8 mouse cellular contexts compared by ENCODE assay signal in the genomic region with DNA sequence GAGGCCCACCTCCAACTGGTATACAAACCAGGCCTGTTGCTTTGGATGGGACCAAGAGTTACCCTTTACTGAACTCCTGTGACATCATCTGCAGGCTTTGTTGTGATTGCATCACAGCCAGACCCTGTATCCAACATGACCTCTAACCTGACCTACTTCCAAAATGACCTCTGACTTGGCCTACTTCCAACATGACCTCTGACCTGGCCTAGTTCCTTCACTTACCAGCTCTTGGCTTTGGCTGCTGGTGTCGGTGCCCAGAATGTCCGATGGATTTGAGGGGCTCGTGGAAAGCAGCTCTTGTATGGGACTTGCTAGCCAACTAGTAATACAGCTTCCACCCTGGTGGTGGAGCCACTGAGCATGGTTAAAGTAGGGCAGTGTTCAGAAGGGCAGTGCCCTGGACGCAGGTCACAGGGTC. TPM values are rescaled to one million over a fixed set of nuclear protein-coding genes. Genes with fewer than 3 reads are reported as not detected.
A peak's percentile ranks its signal among the peaks of the same experiment; 100 is the strongest.
DNase-seq lines count a peak whose midpoint lies in the region; ATAC-seq and TF ChIP-seq lines count a peak whose summit lies in the region.
"Had no signal": no experiment of that assay in that cellular context is flagged by ENCODE, and none has a peak within 500 bp of the region (broad histone marks: within the 10 kb centered on the region; RNA-seq: fewer than 3 reads in every experiment).

No protein-coding gene starts in this region.

- WGBS in heart, embryonic 10.5 days, result 74% methylated on average over 4 of the region's 4 CpGs

- no peak overlapping the region for H3K27ac ChIP-seq in left cerebral cortex, adult 2 months
- H3K27ac ChIP-seq in heart, embryonic 10.5 days, result no peak overlapping the region
- H3K27ac ChIP-seq: embryonic facial prominence, embryonic 12.5 days had no signal

- no peak for DNase-seq in left cerebral cortex, adult 2 months (ENCODE audit: extremely low spot score in 1 of 2, low spot score in 2 of 2)
- no peak for DNase-seq in left cerebral cortex, postnatal 25 days (ENCODE audit: low spot score in 2 of 2)
- peak; percentile 51 to 52 for DNase-seq in adrenal gland, adult 18-20 months (ENCODE audit: low spot score in 2 of 2)
- peak; percentile 30 for DNase-seq in induced T-regulatory cell, adult 2 months (ENCODE audit: low read depth)
- DNase-seq in frontal cortex, postnatal 25 days (ENCODE audit: low spot score in 2 of 2), result no peak
- DNase-seq in heart, embryonic 10.5 days (ENCODE audit: low spot score), result no peak

- no peaks in the 10 kb centered on the region for H3K27me3 ChIP-seq in heart, embryonic 10.5 days (ENCODE audit: insufficient read depth, poor library complexity, severe bottlenecking)
- H3K27me3 ChIP-seq: embryonic facial prominence, embryonic 12.5 days had no signal

- peaks cover 12% of the 10 kb centered on the region for H3K4me1 ChIP-seq in heart, embryonic 10.5 days
- H3K4me1 ChIP-seq: embryonic facial prominence, embryonic 12.5 days had no signal

- H3K36me3 ChIP-seq in heart, embryonic 10.5 days, result no peaks in the 10 kb centered on the region

- peak; percentile 40 for ATAC-seq in neutrophil, adult 5-6 weeks (ENCODE audit: extremely low read depth, insufficient number of reproducible peaks, low FRiP score, poor library complexity, severe bottlenecking)

- no peaks in the 10 kb centered on the region for H3K9me3 ChIP-seq in heart, embryonic 10.5 days
- H3K9me3 ChIP-seq: embryonic facial prominence, embryonic 12.5 days had no signal

- no peak overlapping the region for H3K4me3 ChIP-seq in left cerebral cortex, adult 2 months
- H3K4me3 ChIP-seq in heart, embryonic 10.5 days, result no peak overlapping the region
- H3K4me3 ChIP-seq: embryonic facial prominence, embryonic 12.5 days had no signal

- intact Hi-C loops in left cerebral cortex, adult 2 months (cut with DNase I), result no loop called here
- intact Hi-C loops in left cerebral cortex, postnatal 25 days (cut with DNase I), result no loop called here

- TF ChIP-seq CTCF in left cerebral cortex, adult 2 months (IDR thresholded peaks at IDR 0.05), result peak; percentile 33

RNA-seq across cellular contexts. Expression of gene Phospho1, which starts 45.5 kb away (rescaled TPM):
- total RNA-seq in left cerebral cortex, adult 2 months (2021), result 10 to 100 TPM; 75.1 to 80.4 TPM
- 10 to 100 TPM; 69.9 to 71.8 TPM for total RNA-seq in left cerebral cortex, postnatal 25 days (2021)
- total RNA-seq in adrenal gland, adult 18-20 months (2021), result 100 to 1,000 TPM; 202 to 415 TPM
- 23.4 and 29.7 TPM in 2 replicates for total RNA-seq in neutrophil, adult 5-6 weeks (2017)
- 0.31 and 0.42 TPM in 2 replicates for polyA plus RNA-seq in heart, embryonic 10.5 days (2016; fragmentation: Nextera tagmentation; extraction: Ambion mirVana)
- polyA plus RNA-seq: embryonic facial prominence, embryonic 12.5 days had no signal

RNA-seq across cellular contexts. Expression of gene B130006D01Rik, which starts 55.5 kb away (rescaled TPM):
- 1 to 10 TPM; 1.2 TPM for total RNA-seq in left cerebral cortex, adult 2 months (2021)
- 1 to 10 TPM in 1 of 2 experiments, under 1 TPM in 1; 0.73 to 1.9 TPM for total RNA-seq in left cerebral cortex, postnatal 25 days (2021)
- total RNA-seq in adrenal gland, adult 18-20 months (2021), result under 1 TPM; 0.46 to 0.51 TPM
- 8.0 and 8.5 TPM in 2 replicates for total RNA-seq in neutrophil, adult 5-6 weeks (2017)
- polyA plus RNA-seq in heart, embryonic 10.5 days (2016; fragmentation: Nextera tagmentation; extraction: Ambion mirVana), result 0.97 and 1.9 TPM in 2 replicates

RNA-seq across cellular contexts. Expression of gene Gngt2, which starts 58.2 kb away (rescaled TPM):
- 1 to 10 TPM; 2.3 to 3.3 TPM for total RNA-seq in left cerebral cortex, adult 2 months (2021)
- total RNA-seq in left cerebral cortex, postnatal 25 days (2021), result 1 to 10 TPM; 2.6 to 3.2 TPM
- total RNA-seq in adrenal gland, adult 18-20 months (2021), result 10 to 100 TPM; 23.9 to 29.2 TPM
- 122 and 146 TPM in 2 replicates for total RNA-seq in neutrophil, adult 5-6 weeks (2017)
- 43.2 and 60.8 TPM in 2 replicates for polyA plus RNA-seq in heart, embryonic 10.5 days (2016; fragmentation: Nextera tagmentation; extraction: Ambion mirVana)

Comparison
In these comparisons a context has a peak if more than half of its experiments do, and no peak if none do; other contexts are left out.
1. DNase-seq: peak in adrenal gland, adult 18-20 months (2 of 2) and induced T-regulatory cell, adult 2 months (single experiment); none in left cerebral cortex, adult 2 months (0 of 2), left cerebral cortex, postnatal 25 days (0 of 2), frontal cortex, postnatal 25 days (0 of 2) and heart, embryonic 10.5 days (single experiment).
2. RNA of gene Gngt2, which starts 58.2 kb away (total RNA-seq): 122 to 146 TPM in neutrophil, adult 5-6 weeks and 23.9 to 29.2 TPM in adrenal gland, adult 18-20 months; 2.3 to 3.3 TPM in left cerebral cortex, adult 2 months and 2.6 to 3.2 TPM in left cerebral cortex, postnatal 25 days; every median in the first group is over 4 times any median in the second.